Mouse (Mus musculus) thymus, adult 2 months (tissue): ENCODE measurements at regions not wholly inside any gene's neighbourhood (a gene's known extent, or its start where the extent isn't known, plus 50 kb on each side); places are given as distances from the start of the nearest gene placed in this dataset.

Experiments
- DNase-seq: peaks from one replicate; pipeline ENCODE4 v3.0.0; 2021
- H3K27ac ChIP-seq: fragments of 200-500 bp; 2 replicates; pipeline ENCODE4 v1.5.1; 2012; ENCODE audit warnings: low read length, control low read depth; ENCODE audit not compliant: control insufficient read depth, insufficient read depth
- H3K27me3 ChIP-seq: fragments of 200-500 bp; 2 replicates; pipeline ENCODE4 v1.6.1; 2012; ENCODE audit warnings: mild to moderate bottlenecking, low read length, moderate library complexity, mixed read lengths; ENCODE audit not compliant: control insufficient read depth, insufficient read depth
- H3K36me3 ChIP-seq: fragments of 200-500 bp; 2 replicates; pipeline ENCODE4 v1.6.1; 2012; ENCODE audit warnings: mild to moderate bottlenecking, low read length, moderate library complexity; ENCODE audit not compliant: control insufficient read depth, insufficient read depth
- H3K4me1 ChIP-seq: fragments of 200-500 bp; replicated peaks from 2 replicates; pipeline ENCODE4 v1.6.1; 2012; ENCODE audit warnings: low read length; ENCODE audit not compliant: control insufficient read depth, insufficient read depth
- H3K4me3 ChIP-seq: fragments of 200-500 bp; 2 replicates; pipeline ENCODE4 v1.5.1; 2012; ENCODE audit warnings: mild to moderate bottlenecking, low read length, control low read depth, moderate library complexity; ENCODE audit not compliant: control insufficient read depth, insufficient read depth
- CTCF ChIP-seq: fragments of 200-500 bp; IDR thresholded peaks from 2 replicates; pipeline ENCODE4 v1.5.1; 2012; ENCODE audit warnings: mild to moderate bottlenecking, control low read depth, low read length, moderate library complexity, borderline replicate concordance; ENCODE audit not compliant: control insufficient read depth, poor library complexity, insufficient read depth; ENCODE audit errors: extremely low read depth
- POLR2A ChIP-seq: fragments of 200-500 bp; IDR thresholded peaks from 2 replicates; pipeline ENCODE4 v1.6.1; 2012; ENCODE audit warnings: mild to moderate bottlenecking, low read length, control low read depth, moderate library complexity; ENCODE audit not compliant: control insufficient read depth, poor library complexity, insufficient read depth; ENCODE audit errors: extremely low read depth
- WGBS: fragments of 180-500 bp; shearing (Covaris S2); methylation state at CpG from one replicate; pipeline ENCODE4 v1.1.7; 2018; 5-methylcytosine and 5-hydroxymethylcytosine counted together

DNA sequence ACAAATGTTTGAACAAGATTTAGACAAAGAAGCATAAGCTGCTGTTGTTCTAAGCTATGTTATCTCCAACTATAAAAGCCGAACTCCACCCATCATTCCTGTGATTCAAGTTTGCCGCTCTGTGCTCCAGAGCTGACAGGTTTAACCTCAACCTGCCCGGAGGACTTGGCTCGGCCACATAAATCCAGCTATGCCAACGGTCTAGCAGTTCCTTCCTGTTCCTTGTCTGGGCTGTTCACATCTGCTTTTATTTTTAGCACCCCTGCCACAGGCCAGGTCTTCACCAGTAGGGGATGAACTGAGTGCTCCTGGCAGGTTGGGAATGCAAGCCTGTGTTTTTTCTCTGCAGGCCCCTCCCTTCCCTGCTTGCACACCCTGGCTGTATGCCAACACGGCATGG, 51.8 kb upstream of the Gpr12 start:
- H3K4me1 ChIP-seq = no peaks in the 10 kb centered on the region
- H3K36me3 ChIP-seq = no peaks in the 10 kb centered on the region
- WGBS = 22% methylated on average over 6 of the region's 6 CpGs
- H3K4me3 ChIP-seq = no peak overlapping the region
- no peaks in the 10 kb centered on the region for H3K27me3 ChIP-seq
- no peak overlapping the region for H3K27ac ChIP-seq
- no peak for DNase-seq
- TF ChIP-seq POLR2A (no peak), CTCF (no peak)
